Mouse (Mus musculus) embryonic fibroblast, embryonic 13.5 days (primary cell): Measurements from ENCODE around the gene Gm28038.

Experiments
- CTCF ChIP-seq: IDR thresholded peaks from 2 replicates; pipeline ENCODE4 v1.5.1; 2011; ENCODE audit warnings: mild to moderate bottlenecking, control low read depth, low read length, moderate library complexity, borderline replicate concordance; ENCODE audit not compliant: insufficient read depth
- POLR2A ChIP-seq: IDR thresholded peaks from 2 replicates; pipeline ENCODE4 v1.6.1; 2011; ENCODE audit warnings: low read depth, mild to moderate bottlenecking, control low read depth, low read length, moderate library complexity

GRCm38 (mm10) chr2:30252521-30252920, 28.3 kb upstream of the Gm28038 start:
- TF ChIP-seq CTCF (no peak), POLR2A (no peak)
